Mouse (Mus musculus) midbrain, embryonic 13.5 days (tissue): ENCODE results near the gene Arsb. TPM values are rescaled to one million over a fixed set of nuclear protein-coding genes. Genes with fewer than 3 reads are reported as not detected.

Experiments used
- ATAC-seq: fragments of 200-750 bp; cut with Nextera tagmentation; 2 replicates; pipeline ENCODE4 v1.8.0; 2017; ENCODE audit warnings: mild to moderate bottlenecking, moderate TSS enrichment, moderate library complexity
- H3K27ac ChIP-seq: fragments of 300-500 bp; sonication (generic); 2 replicates; pipeline ENCODE4 v1.5.1; 2015; ENCODE audit warnings: inconsistent platforms, mild to moderate bottlenecking, moderate library complexity
- H3K27me3 ChIP-seq: fragments of 300-500 bp; sonication (generic); 2 replicates; pipeline ENCODE4 v1.6.1; 2015; ENCODE audit warnings: mild to moderate bottlenecking, inconsistent platforms
- H3K36me3 ChIP-seq: fragments of 300-500 bp; sonication (generic); 2 replicates; pipeline ENCODE4 v1.6.1; 2015; ENCODE audit warnings: mild to moderate bottlenecking, inconsistent platforms
- H3K4me1 ChIP-seq: fragments of 300-500 bp; sonication (generic); replicated peaks from 2 replicates; pipeline ENCODE4 v1.6.1; 2015; ENCODE audit warnings: inconsistent platforms
- H3K4me2 ChIP-seq: fragments of 300-500 bp; sonication (generic); replicated peaks from 2 replicates; pipeline ENCODE4 v1.6.1; 2015; ENCODE audit warnings: moderate library complexity, mild to moderate bottlenecking, inconsistent platforms
- H3K4me3 ChIP-seq: fragments of 300-500 bp; sonication (generic); replicated peaks from 2 replicates; pipeline ENCODE4 v1.5.1; 2015; ENCODE audit warnings: mild to moderate bottlenecking, inconsistent platforms
- H3K9ac ChIP-seq: fragments of 300-500 bp; sonication (generic); replicated peaks from 2 replicates; pipeline ENCODE4 v1.6.1; 2015; ENCODE audit warnings: mild to moderate bottlenecking, inconsistent platforms
- H3K9me3 ChIP-seq: fragments of 300-500 bp; sonication (generic); 2 replicates; pipeline ENCODE4 v1.6.1; 2016; ENCODE audit warnings: mild to moderate bottlenecking, inconsistent platforms
- WGBS: fragments of 180-500 bp; shearing (Covaris S2); methylation state at CpG from one replicate; pipeline ENCODE4 v1.1.7; 2015; 5-methylcytosine and 5-hydroxymethylcytosine counted together
- polyA plus RNA-seq: library from polyadenylated mRNA; unstranded; fragments of >200 nt; fragmentation: Nextera tagmentation; extraction: Ambion mirVana; gene quantifications from 2 replicates; pipeline ENCODE4 v1.2.1, GENCODE M21; 2015

The Arsb gene
- polyA plus RNA-seq, 1 experiment from 2014 or later, result 7.3 TPM

GRCm38 (mm10) chr13:93899378-93900256 lies 128.2 kb downstream of the Arsb start:
- no peak overlapping the region for H3K27ac ChIP-seq
- no peak for ATAC-seq
- no peaks in the 10 kb centered on the region for H3K27me3 ChIP-seq
- H3K4me1 ChIP-seq, result no peaks in the 10 kb centered on the region
- no peak overlapping the region for H3K4me3 ChIP-seq
- no peaks in the 10 kb centered on the region for H3K9me3 ChIP-seq
- H3K36me3 ChIP-seq, result no peaks in the 10 kb centered on the region
- no peak overlapping the region for H3K9ac ChIP-seq
- H3K4me2 ChIP-seq, result no peak overlapping the region
- WGBS, result 92% methylated on average over 3 of the region's 3 CpGs

- no peak for ATAC-seq
- H3K36me3 ChIP-seq, result no peaks in the 10 kb centered on the region
- H3K27ac ChIP-seq, result no peak overlapping the region
- no peaks in the 10 kb centered on the region for H3K27me3 ChIP-seq
- no peak overlapping the region for H3K4me3 ChIP-seq
- H3K9me3 ChIP-seq, result no peaks in the 10 kb centered on the region
- WGBS, result 89% methylated on average over 13 of the region's 13 CpGs
- H3K9ac ChIP-seq, result no peak overlapping the region
- no peaks in the 10 kb centered on the region for H3K4me1 ChIP-seq
- no peak overlapping the region for H3K4me2 ChIP-seq
Measured at GRCm38 (mm10) chr13:93900934-93901626, 129.7 kb downstream of the Arsb start.

DNA sequence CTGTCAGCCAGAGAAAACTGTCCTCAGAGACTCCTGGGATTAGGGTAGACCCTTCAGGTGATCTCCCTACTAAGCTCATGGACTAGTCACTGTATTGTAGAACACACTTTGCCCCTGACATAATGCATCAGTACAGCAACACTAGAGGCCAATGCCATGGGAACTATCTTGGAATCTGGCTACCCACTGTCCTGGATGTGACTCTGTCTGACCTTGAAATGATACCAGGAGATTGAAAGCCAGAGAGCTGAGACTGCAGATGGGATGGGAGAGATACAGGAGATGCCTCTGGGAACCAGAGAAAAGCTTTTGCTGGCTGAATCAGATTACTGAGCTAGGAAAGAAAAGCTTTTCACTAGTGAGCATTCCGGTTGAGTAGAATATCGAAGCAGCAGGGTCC lies 130.7 kb downstream of the Arsb start:
- no peaks in the 10 kb centered on the region for H3K9me3 ChIP-seq
- no peak overlapping the region for H3K9ac ChIP-seq
- H3K27me3 ChIP-seq, result no peaks in the 10 kb centered on the region
- 70% methylated on average over 2 of the region's 2 CpGs for WGBS
- H3K36me3 ChIP-seq, result no peaks in the 10 kb centered on the region
- no peak overlapping the region for H3K4me3 ChIP-seq
- H3K4me2 ChIP-seq, result no peak overlapping the region
- no peak for ATAC-seq
- no peaks in the 10 kb centered on the region for H3K4me1 ChIP-seq
- no peak overlapping the region for H3K27ac ChIP-seq

- H3K4me3 ChIP-seq, result no peak overlapping the region
- 83% methylated on average over 10 of the region's 10 CpGs for WGBS
- H3K27ac ChIP-seq, result no peak overlapping the region
- H3K36me3 ChIP-seq, result no peaks in the 10 kb centered on the region
- H3K4me2 ChIP-seq, result no peak overlapping the region
- H3K9me3 ChIP-seq, result no peaks in the 10 kb centered on the region
- no peak overlapping the region for H3K9ac ChIP-seq
- no peaks in the 10 kb centered on the region for H3K4me1 ChIP-seq
- H3K27me3 ChIP-seq, result no peaks in the 10 kb centered on the region
- no peak for ATAC-seq
Measured at GRCm38 (mm10) chr13:93906552-93907245, 135.3 kb downstream of the Arsb start.

DNA sequence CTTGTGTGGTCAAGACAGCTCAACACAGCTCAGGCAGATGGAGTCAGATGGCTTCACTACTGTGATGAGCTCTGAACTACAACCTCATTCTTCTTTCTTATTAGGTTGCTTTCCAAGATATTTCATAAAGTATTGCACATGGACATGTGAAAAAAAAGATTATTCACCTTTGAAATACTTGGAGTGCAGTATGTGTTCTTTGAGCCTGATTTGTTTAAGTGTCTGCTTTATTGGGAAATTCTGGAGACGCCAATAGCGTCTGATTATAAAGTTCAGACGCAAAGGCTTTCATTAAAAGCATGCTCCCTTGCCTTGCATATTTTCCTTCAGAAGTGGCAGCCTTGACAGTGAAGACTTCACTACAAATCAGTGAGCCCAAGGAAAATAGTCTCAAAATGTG lies 136.5 kb downstream of the Arsb start:
- H3K4me3 ChIP-seq, result no peak overlapping the region
- no peaks in the 10 kb centered on the region for H3K36me3 ChIP-seq
- no peaks in the 10 kb centered on the region for H3K9me3 ChIP-seq
- H3K9ac ChIP-seq, result no peak overlapping the region
- H3K27ac ChIP-seq, result no peak overlapping the region
- H3K27me3 ChIP-seq, result no peaks in the 10 kb centered on the region
- ATAC-seq, result no peak
- 86% methylated on average over 3 of the region's 3 CpGs for WGBS
- no peaks in the 10 kb centered on the region for H3K4me1 ChIP-seq
- no peak overlapping the region for H3K4me2 ChIP-seq

- no peak overlapping the region for H3K4me2 ChIP-seq
- H3K4me3 ChIP-seq, result no peak overlapping the region
- no peaks in the 10 kb centered on the region for H3K36me3 ChIP-seq
- no peak overlapping the region for H3K27ac ChIP-seq
- no peaks in the 10 kb centered on the region for H3K27me3 ChIP-seq
- no peaks in the 10 kb centered on the region for H3K9me3 ChIP-seq
- no peak overlapping the region for H3K9ac ChIP-seq
- WGBS, result 84% methylated on average over 5 of the region's 5 CpGs
- no peaks in the 10 kb centered on the region for H3K4me1 ChIP-seq
- ATAC-seq, result no peak
Measured at GRCm38 (mm10) chr13:93909847-93910246, 138.4 kb downstream of the Arsb start.

GRCm38 (mm10) chr13:93911037-93911436 lies 139.6 kb downstream of the Arsb start:
- H3K4me2 ChIP-seq, result no peak overlapping the region
- no peaks in the 10 kb centered on the region for H3K9me3 ChIP-seq
- no peak overlapping the region for H3K4me3 ChIP-seq
- H3K9ac ChIP-seq, result no peak overlapping the region
- no peak for ATAC-seq
- peaks cover 8% of the 10 kb centered on the region for H3K4me1 ChIP-seq
- WGBS, result 62% methylated on average over 7 of the region's 7 CpGs
- H3K36me3 ChIP-seq, result no peaks in the 10 kb centered on the region
- H3K27ac ChIP-seq, result no peak overlapping the region
- H3K27me3 ChIP-seq, result no peaks in the 10 kb centered on the region

DNA sequence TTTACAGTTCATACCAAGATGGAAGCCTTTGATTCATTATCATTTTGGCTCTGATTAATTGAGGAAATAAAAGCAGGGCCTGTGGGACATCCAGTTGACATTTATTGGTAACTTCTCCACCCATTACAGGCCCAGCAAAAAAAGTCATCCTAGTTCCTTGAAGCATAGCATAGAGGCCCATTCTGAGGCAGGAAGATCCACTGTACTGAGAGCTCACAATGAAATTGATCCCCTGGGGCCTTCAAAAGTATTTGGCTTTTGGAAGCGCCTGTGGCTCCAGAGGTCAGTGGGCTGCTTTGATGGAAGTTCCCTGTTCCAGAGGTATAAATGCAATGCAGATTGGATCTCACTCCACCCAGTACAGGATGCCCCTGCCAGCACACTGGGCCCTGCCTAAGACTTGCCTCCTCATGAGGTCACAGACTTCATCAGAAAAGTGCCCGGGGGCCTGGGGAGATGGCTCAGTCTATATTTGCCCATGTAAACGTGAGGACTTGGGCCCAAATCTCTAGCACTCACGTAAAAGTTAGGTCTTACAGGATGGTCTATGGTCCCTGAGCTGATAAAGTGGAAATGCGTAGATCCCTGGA lies 141.0 kb downstream of the Arsb start:
- Histone ChIP-seq H3K9ac (no peak overlapping the region), H3K4me2 (no peak overlapping the region), H3K27ac (no peak overlapping the region), H3K4me1 (peaks cover 10% of the 10 kb centered on the region), H3K4me3 (no peak overlapping the region), H3K27me3 (no peaks in the 10 kb centered on the region), H3K36me3 (no peaks in the 10 kb centered on the region), H3K9me3 (no peaks in the 10 kb centered on the region)
- ATAC-seq, result no peak
- 90% methylated on average over 5 of the region's 5 CpGs for WGBS

GRCm38 (mm10) chr13:93914206-93914605 lies 142.8 kb downstream of the Arsb start:
- no peak for ATAC-seq
- H3K36me3 ChIP-seq, result no peaks in the 10 kb centered on the region
- no peaks in the 10 kb centered on the region for H3K27me3 ChIP-seq
- peaks cover 10% of the 10 kb centered on the region for H3K4me1 ChIP-seq
- H3K9ac ChIP-seq, result no peak overlapping the region
- 82% methylated on average over 3 of the region's 3 CpGs for WGBS
- H3K27ac ChIP-seq, result no peak overlapping the region
- H3K9me3 ChIP-seq, result no peaks in the 10 kb centered on the region
- no peak overlapping the region for H3K4me2 ChIP-seq
- no peak overlapping the region for H3K4me3 ChIP-seq

GRCm38 (mm10) chr13:93915641-93916570 lies 144.5 kb downstream of the Arsb start:
- H3K9ac ChIP-seq, result no peak overlapping the region
- H3K4me3 ChIP-seq, result no peak overlapping the region
- H3K36me3 ChIP-seq, result no peaks in the 10 kb centered on the region
- no peak overlapping the region for H3K4me2 ChIP-seq
- peak overlapping the region; percentile 27; the same call in 1 of the 2 replicates for H3K27ac ChIP-seq
- peaks cover 10% of the 10 kb centered on the region for H3K4me1 ChIP-seq
- no peaks in the 10 kb centered on the region for H3K9me3 ChIP-seq
- ATAC-seq, result no peak
- H3K27me3 ChIP-seq, result no peaks in the 10 kb centered on the region
- WGBS, result 41% methylated on average over 16 of the region's 16 CpGs

DNA sequence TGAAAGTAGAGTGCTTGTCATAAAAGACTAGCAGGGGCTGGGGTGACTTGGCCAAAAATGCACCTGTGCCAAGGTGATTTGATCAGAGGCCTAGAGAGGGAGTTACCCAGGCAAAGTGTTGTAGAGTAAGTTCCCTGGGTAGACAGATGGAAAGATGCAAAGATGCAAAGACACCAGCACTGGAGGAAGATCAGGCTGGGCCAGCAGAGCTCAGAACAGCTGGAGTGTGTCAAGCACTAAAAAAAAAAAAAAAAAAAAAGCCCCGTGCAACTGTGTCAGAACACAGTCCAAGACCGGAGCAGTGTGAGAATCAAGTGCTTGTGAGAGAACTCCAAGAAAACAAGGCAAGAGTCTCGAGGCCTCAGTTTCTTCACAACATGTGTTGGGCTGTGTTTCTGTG lies 148.1 kb downstream of the Arsb start:
- no peak for ATAC-seq
- Histone ChIP-seq H3K27me3 (no peaks in the 10 kb centered on the region), H3K9ac (no peak overlapping the region), H3K36me3 (no peaks in the 10 kb centered on the region), H3K4me1 (peaks cover 10% of the 10 kb centered on the region), H3K4me3 (no peak overlapping the region), H3K27ac (no peak overlapping the region), H3K4me2 (no peak overlapping the region), H3K9me3 (no peaks in the 10 kb centered on the region)
- 76% methylated on average over 3 of the region's 3 CpGs for WGBS
